Mouse (Mus musculus): ENCODE results near the gene Fras1. TPM values are rescaled to one million over a fixed set of nuclear protein-coding genes. Genes with fewer than 3 reads are reported as not detected.

The Fras1 gene
- polyA plus RNA-seq, 1 experiment from 2014 or later, result 20.0 TPM

- H3K4me2 ChIP-seq (replicated peaks; ENCODE audit: low read depth, low read length), result no peak overlapping the region
- no peak overlapping the region for H3K4me3 ChIP-seq (ENCODE audit: low read depth, low read length)
- no peaks in the 10 kb centered on the region for H3K27me3 ChIP-seq (ENCODE audit: control insufficient read depth, insufficient read depth, low read length)
- H3K9ac ChIP-seq (ENCODE audit: low read depth, low read length), result no peak overlapping the region
- no peaks in the 10 kb centered on the region for H3K36me3 ChIP-seq (ENCODE audit: control insufficient read depth, insufficient read depth, low read length)
- 87% methylated on average over 4 of the region's 4 CpGs for WGBS
- no peaks in the 10 kb centered on the region for H3K4me1 ChIP-seq (replicated peaks; ENCODE audit: control insufficient read depth, insufficient read depth, low read length)
- DNase-seq (ENCODE audit: low spot score) (no peak), ATAC-seq (ENCODE audit: low FRiP score) (no peak)
- no peaks in the 10 kb centered on the region for H3K9me3 ChIP-seq (ENCODE audit: control insufficient read depth, low read length)
- H3K27ac ChIP-seq (ENCODE audit: low read depth, low read length), result no peak overlapping the region
These were observed 339.0 kb downstream of the Fras1 start for GRCm38 (mm10) chr5:96712799-96713198.

- no peaks in the 10 kb centered on the region for H3K9me3 ChIP-seq (ENCODE audit: control insufficient read depth, low read length)
- no peaks in the 10 kb centered on the region for H3K36me3 ChIP-seq (ENCODE audit: control insufficient read depth, insufficient read depth, low read length)
- H3K4me3 ChIP-seq (ENCODE audit: low read depth, low read length), result no peak overlapping the region
- no peak overlapping the region for H3K9ac ChIP-seq (ENCODE audit: low read depth, low read length)
- H3K27me3 ChIP-seq (ENCODE audit: control insufficient read depth, insufficient read depth, low read length), result no peaks in the 10 kb centered on the region
- 58% methylated on average over 8 of the region's 8 CpGs for WGBS
- no peak for ATAC-seq (ENCODE audit: low FRiP score)
- DNase-seq (ENCODE audit: low spot score), result no peak
- no peak overlapping the region for H3K27ac ChIP-seq (ENCODE audit: low read depth, low read length)
- H3K4me1 ChIP-seq (replicated peaks; ENCODE audit: control insufficient read depth, insufficient read depth, low read length), result no peaks in the 10 kb centered on the region
- no peak overlapping the region for H3K4me2 ChIP-seq (replicated peaks; ENCODE audit: low read depth, low read length)
These were observed 342.7 kb downstream of the Fras1 start for GRCm38 (mm10) chr5:96716273-96717034.

- Histone ChIP-seq H3K4me1 (replicated peaks; ENCODE audit: control insufficient read depth, insufficient read depth, low read length) (no peaks in the 10 kb centered on the region), H3K4me2 (replicated peaks; ENCODE audit: low read depth, low read length) (no peak overlapping the region), H3K36me3 (ENCODE audit: control insufficient read depth, insufficient read depth, low read length) (no peaks in the 10 kb centered on the region), H3K27ac (ENCODE audit: low read depth, low read length) (no peak overlapping the region), H3K9ac (ENCODE audit: low read depth, low read length) (no peak overlapping the region), H3K27me3 (ENCODE audit: control insufficient read depth, insufficient read depth, low read length) (no peaks in the 10 kb centered on the region), H3K9me3 (ENCODE audit: control insufficient read depth, low read length) (no peaks in the 10 kb centered on the region), H3K4me3 (ENCODE audit: low read depth, low read length) (no peak overlapping the region)
- ATAC-seq (ENCODE audit: low FRiP score) (no peak), DNase-seq (ENCODE audit: low spot score) (no peak)
- 85% methylated on average over 4 of the region's 4 CpGs for WGBS
These were observed 343.9 kb downstream of the Fras1 start for GRCm38 (mm10) chr5:96717690-96718089.

- Histone ChIP-seq H3K36me3 (ENCODE audit: control insufficient read depth, insufficient read depth, low read length) (no peaks in the 10 kb centered on the region), H3K27ac (ENCODE audit: low read depth, low read length) (no peak overlapping the region), H3K4me3 (ENCODE audit: low read depth, low read length) (no peak overlapping the region), H3K4me2 (replicated peaks; ENCODE audit: low read depth, low read length) (no peak overlapping the region), H3K9ac (ENCODE audit: low read depth, low read length) (no peak overlapping the region), H3K27me3 (ENCODE audit: control insufficient read depth, insufficient read depth, low read length) (no peaks in the 10 kb centered on the region), H3K9me3 (ENCODE audit: control insufficient read depth, low read length) (no peaks in the 10 kb centered on the region), H3K4me1 (replicated peaks; ENCODE audit: control insufficient read depth, insufficient read depth, low read length) (no peaks in the 10 kb centered on the region)
- DNase-seq (ENCODE audit: low spot score), result no peak
- ATAC-seq (ENCODE audit: low FRiP score), result no peak
- 85% methylated on average over 5 of the region's 5 CpGs for WGBS
These were observed 344.8 kb downstream of the Fras1 start for GRCm38 (mm10) chr5:96718601-96719000.

GRCm38 (mm10) chr5:96719221-96719620 is 345.5 kb downstream of the Fras1 start:
- Histone ChIP-seq H3K4me2 (replicated peaks; ENCODE audit: low read depth, low read length) (no peak overlapping the region), H3K27ac (ENCODE audit: low read depth, low read length) (no peak overlapping the region), H3K36me3 (ENCODE audit: control insufficient read depth, insufficient read depth, low read length) (no peaks in the 10 kb centered on the region), H3K9ac (ENCODE audit: low read depth, low read length) (no peak overlapping the region), H3K9me3 (ENCODE audit: control insufficient read depth, low read length) (no peaks in the 10 kb centered on the region), H3K4me1 (replicated peaks; ENCODE audit: control insufficient read depth, insufficient read depth, low read length) (no peaks in the 10 kb centered on the region), H3K4me3 (ENCODE audit: low read depth, low read length) (no peak overlapping the region), H3K27me3 (ENCODE audit: control insufficient read depth, insufficient read depth, low read length) (no peaks in the 10 kb centered on the region)
- DNase-seq (ENCODE audit: low spot score) (no peak), ATAC-seq (ENCODE audit: low FRiP score) (no peak)
- 88% methylated on average over 5 of the region's 5 CpGs for WGBS

- ATAC-seq (ENCODE audit: low FRiP score) (no peak), DNase-seq (ENCODE audit: low spot score) (no peak)
- no peak overlapping the region for H3K9ac ChIP-seq (ENCODE audit: low read depth, low read length)
- H3K4me1 ChIP-seq (replicated peaks; ENCODE audit: control insufficient read depth, insufficient read depth, low read length), result no peaks in the 10 kb centered on the region
- H3K9me3 ChIP-seq (ENCODE audit: control insufficient read depth, low read length), result no peaks in the 10 kb centered on the region
- H3K27me3 ChIP-seq (ENCODE audit: control insufficient read depth, insufficient read depth, low read length), result no peaks in the 10 kb centered on the region
- no peak overlapping the region for H3K27ac ChIP-seq (ENCODE audit: low read depth, low read length)
- 67% methylated on average over 3 of the region's 3 CpGs for WGBS
- H3K36me3 ChIP-seq (ENCODE audit: control insufficient read depth, insufficient read depth, low read length), result no peaks in the 10 kb centered on the region
- H3K4me3 ChIP-seq (ENCODE audit: low read depth, low read length), result no peak overlapping the region
- H3K4me2 ChIP-seq (replicated peaks; ENCODE audit: low read depth, low read length), result no peak overlapping the region
These were observed 348.9 kb downstream of the Fras1 start for GRCm38 (mm10) chr5:96722690-96723089.

- H3K4me1 ChIP-seq (replicated peaks; ENCODE audit: control insufficient read depth, insufficient read depth, low read length), result no peaks in the 10 kb centered on the region
- ATAC-seq (ENCODE audit: low FRiP score), result no peak
- H3K9me3 ChIP-seq (ENCODE audit: control insufficient read depth, low read length), result no peaks in the 10 kb centered on the region
- no peaks in the 10 kb centered on the region for H3K27me3 ChIP-seq (ENCODE audit: control insufficient read depth, insufficient read depth, low read length)
- H3K4me3 ChIP-seq (ENCODE audit: low read depth, low read length), result no peak overlapping the region
- H3K4me2 ChIP-seq (replicated peaks; ENCODE audit: low read depth, low read length), result no peak overlapping the region
- H3K27ac ChIP-seq (ENCODE audit: low read depth, low read length), result no peak overlapping the region
- no peak for DNase-seq (ENCODE audit: low spot score)
- H3K36me3 ChIP-seq (ENCODE audit: control insufficient read depth, insufficient read depth, low read length), result no peaks in the 10 kb centered on the region
- 88% methylated on average over 15 of the region's 15 CpGs for WGBS
- no peak overlapping the region for H3K9ac ChIP-seq (ENCODE audit: low read depth, low read length)
These were observed 365.6 kb downstream of the Fras1 start for GRCm38 (mm10) chr5:96739138-96739878.

GRCm38 (mm10) chr5:96747195-96747984 is 373.6 kb downstream of the Fras1 start:
- peak; percentile 85 for ATAC-seq (ENCODE audit: low FRiP score)
- WGBS, result 58% methylated on average over 8 of the region's 8 CpGs
- Histone ChIP-seq H3K27ac (ENCODE audit: low read depth, low read length) (no peak overlapping the region), H3K4me1 (replicated peaks; ENCODE audit: control insufficient read depth, insufficient read depth, low read length) (no peaks in the 10 kb centered on the region), H3K4me2 (replicated peaks; ENCODE audit: low read depth, low read length) (no peak overlapping the region), H3K4me3 (ENCODE audit: low read depth, low read length) (no peak overlapping the region), H3K9ac (ENCODE audit: low read depth, low read length) (no peak overlapping the region), H3K36me3 (ENCODE audit: control insufficient read depth, insufficient read depth, low read length) (no peaks in the 10 kb centered on the region), H3K9me3 (ENCODE audit: control insufficient read depth, low read length) (no peaks in the 10 kb centered on the region), H3K27me3 (ENCODE audit: control insufficient read depth, insufficient read depth, low read length) (no peaks in the 10 kb centered on the region)
- peak; percentile 44 for DNase-seq (ENCODE audit: low spot score)

Data from hindbrain, embryonic 11.5 days (tissue).